Mouse (Mus musculus) thymus, adult 2 months (tissue): Measurements from ENCODE around the gene Trim41.

Experiments
- CTCF ChIP-seq: fragments of 200-500 bp; IDR thresholded peaks from 2 replicates; pipeline ENCODE4 v1.5.1; 2012; ENCODE audit warnings: mild to moderate bottlenecking, control low read depth, low read length, moderate library complexity, borderline replicate concordance; ENCODE audit not compliant: control insufficient read depth, poor library complexity, insufficient read depth; ENCODE audit errors: extremely low read depth
- POLR2A ChIP-seq: fragments of 200-500 bp; IDR thresholded peaks from 2 replicates; pipeline ENCODE4 v1.6.1; 2012; ENCODE audit warnings: mild to moderate bottlenecking, low read length, control low read depth, moderate library complexity; ENCODE audit not compliant: control insufficient read depth, poor library complexity, insufficient read depth; ENCODE audit errors: extremely low read depth

- TF ChIP-seq CTCF (no peak), POLR2A (no peak)
Observed at GRCm38 (mm10) chr11:48764119-48764518, 53.0 kb downstream of the Trim41 start.
